Mouse (Mus musculus) forebrain, embryonic 15.5 days (tissue): ENCODE measurements around the gene Gpr4. TPM values are rescaled to one million over a fixed set of nuclear protein-coding genes. Genes with fewer than 3 reads are reported as not detected.

Experiments
- ATAC-seq: fragments of 200-750 bp; cut with Nextera tagmentation; replicated peaks from 2 replicates; pipeline ENCODE4 v1.8.0; 2017; ENCODE audit warnings: mild to moderate bottlenecking, moderate TSS enrichment, moderate library complexity
- H3K27ac ChIP-seq: fragments of 300-500 bp; sonication (generic); replicated peaks from 2 replicates; pipeline ENCODE4 v1.5.1; 2015; ENCODE audit warnings: mild to moderate bottlenecking, inconsistent platforms
- H3K27me3 ChIP-seq: fragments of 300-500 bp; sonication (generic); 2 replicates; pipeline ENCODE4 v1.6.1; 2015; ENCODE audit warnings: inconsistent platforms
- H3K36me3 ChIP-seq: fragments of 300-500 bp; sonication (generic); 2 replicates; pipeline ENCODE4 v1.6.1; 2015; ENCODE audit warnings: mild to moderate bottlenecking, inconsistent platforms
- H3K4me1 ChIP-seq: fragments of 300-500 bp; sonication (generic); 2 replicates; pipeline ENCODE4 v1.6.1; 2015; ENCODE audit warnings: inconsistent platforms
- H3K4me2 ChIP-seq: fragments of 300-500 bp; sonication (generic); replicated peaks from 2 replicates; pipeline ENCODE4 v1.6.1; 2015; ENCODE audit warnings: mild to moderate bottlenecking, inconsistent platforms
- H3K4me3 ChIP-seq: fragments of 300-500 bp; sonication (generic); 2 replicates; pipeline ENCODE4 v1.5.1; 2015; ENCODE audit warnings: mild to moderate bottlenecking, inconsistent platforms
- H3K9ac ChIP-seq: fragments of 300-500 bp; sonication (generic); replicated peaks from 2 replicates; pipeline ENCODE4 v1.6.1; 2015; ENCODE audit warnings: mild to moderate bottlenecking, inconsistent platforms
- H3K9me3 ChIP-seq: fragments of 300-500 bp; sonication (generic); 2 replicates; pipeline ENCODE4 v1.6.1; 2016; ENCODE audit warnings: inconsistent platforms
- WGBS: fragments of 180-500 bp; shearing (Covaris S2); methylation state at CpG from one replicate; pipeline ENCODE4 v1.1.7; 2015; ENCODE audit warnings: mixed read lengths; 5-methylcytosine and 5-hydroxymethylcytosine counted together
- microRNA counts: library from miRNA; unstranded; fragments of <30 nt; microRNA quantifications from one replicate; lab custom pipeline; 2016
- microRNA-seq: library from miRNA; unstranded; fragments of <30 nt; microRNA quantifications from one replicate; pipeline ENCODE4, GENCODE M21; 2016
- polyA plus RNA-seq: library from polyadenylated mRNA; unstranded; fragments of >200 nt; fragmentation: Nextera tagmentation; extraction: Ambion mirVana; gene quantifications from 2 replicates; pipeline ENCODE4 v1.2.1, GENCODE M21; 2015

The Gpr4 gene
- polyA plus RNA-seq, 1 experiment from 2014 or later = 2.4 TPM

GRCm38 (mm10) chr7:19269721-19270441 is 57.5 kb downstream of the Gpr4 start:
- peak overlapping the region; percentile 27 for H3K27ac ChIP-seq
- no peak for ATAC-seq
- peak overlapping the region; percentile 91 for H3K9ac ChIP-seq
- H3K4me3 ChIP-seq = peak overlapping the region; percentile 98
- 3% methylated on average over 19 of the region's 19 CpGs for WGBS
- no peaks in the 10 kb centered on the region for H3K36me3 ChIP-seq
- peaks cover 29% of the 10 kb centered on the region for H3K4me1 ChIP-seq
- no peaks in the 10 kb centered on the region for H3K9me3 ChIP-seq
- no peaks in the 10 kb centered on the region for H3K27me3 ChIP-seq
- H3K4me2 ChIP-seq = peak overlapping the region; percentile 92

- Histone ChIP-seq H3K4me1 (peaks cover 29% of the 10 kb centered on the region), H3K9ac (peak overlapping the region; percentile 91), H3K27me3 (no peaks in the 10 kb centered on the region), H3K9me3 (no peaks in the 10 kb centered on the region), H3K4me3 (peak overlapping the region; percentile 98), H3K36me3 (no peaks in the 10 kb centered on the region), H3K4me2 (peak overlapping the region; percentile 92), H3K27ac (peak overlapping the region; percentile 91)
- ATAC-seq = no peak
- WGBS = 0% methylated on average over 18 of the region's 21 CpGs
Measured at GRCm38 (mm10) chr7:19270509-19271237, 58.3 kb downstream of the Gpr4 start.

- H3K4me2 ChIP-seq = peak within 1 kb of the TSS; percentile 92
- peak within 1 kb of the TSS; percentile 98 for H3K4me3 ChIP-seq
- H3K27ac ChIP-seq = peak within 1 kb of the TSS; percentile 91
- no peaks in the 10 kb centered on the region for H3K27me3 ChIP-seq
- H3K36me3 ChIP-seq = no peaks in the 10 kb centered on the region
- H3K9ac ChIP-seq = peak within 1 kb of the TSS; percentile 91
- H3K4me1 ChIP-seq = peaks cover 29% of the 10 kb centered on the region
- peak; percentile 88 for ATAC-seq
- WGBS = under 1% methylated on average over 61 of the region's 62 CpGs
- H3K9me3 ChIP-seq = no peaks in the 10 kb centered on the region
Measured at GRCm38 (mm10) chr7:19271238-19272172, 59.2 kb downstream of the Gpr4 start, which contains the start of gene Vasp. Vasp (minus strand) TSS chr7:19271817.

GRCm38 (mm10) chr7:19272173-19272764 is 59.9 kb downstream of the Gpr4 start:
- WGBS = 0% methylated on average over 36 of the region's 36 CpGs
- H3K27me3 ChIP-seq = no peaks in the 10 kb centered on the region
- peak overlapping the region; percentile 92 for H3K4me2 ChIP-seq
- no peaks in the 10 kb centered on the region for H3K36me3 ChIP-seq
- no peaks in the 10 kb centered on the region for H3K9me3 ChIP-seq
- H3K4me3 ChIP-seq = peak overlapping the region; percentile 98
- peak overlapping the region; percentile 91 for H3K9ac ChIP-seq
- ATAC-seq = peak; percentile 71
- H3K4me1 ChIP-seq = peaks cover 29% of the 10 kb centered on the region
- H3K27ac ChIP-seq = peak overlapping the region; percentile 91

MicroRNA genes within 50 kb of the gene (microRNA counts, 519-probe panel; counts per million panel counts)
- microRNA mmu-miR-330 (lab: Ali Mortazavi, UCI) = 2,072 counts per million, percentile 29 among the panel's probes with 10 or more counts

Small RNA genes lying within 50 kb of the gene (microRNA-seq; reads per million reads assigned to microRNA genes)
- 463 reads per million, percentile 72 among the genes with 10 or more reads in this experiment for gene Mir330

Other genes starting within 250 kb of the Gpr4 start
- gene Nanos2, start 225.1 kb upstream of the Gpr4 start, polyA plus RNA-seq = 0.60 and 1.2 TPM in 2 replicates
- 4.4 and 5.5 TPM in 2 replicates for gene Mypop, start 221.3 kb upstream of the Gpr4 start, polyA plus RNA-seq
- 35.4 and 36.7 TPM in 2 replicates for gene Irf2bp1, start 208.5 kb upstream of the Gpr4 start, polyA plus RNA-seq
- 0.18 TPM in 1 of 2 replicates, not detected in the other for gene Foxa3, start 189.0 kb upstream of the Gpr4 start, polyA plus RNA-seq
- 34.8 and 35.4 TPM in 2 replicates for gene Sympk, start 188.2 kb upstream of the Gpr4 start, polyA plus RNA-seq
- not detected in 2 replicates for gene Rsph6a, start 157.8 kb upstream of the Gpr4 start, polyA plus RNA-seq
- 32.0 and 35.1 TPM in 2 replicates for gene Dmwd, start 136.3 kb upstream of the Gpr4 start, polyA plus RNA-seq
- gene Dmpk, start 128.7 kb upstream of the Gpr4 start, polyA plus RNA-seq = 8.8 and 11.2 TPM in 2 replicates
- gene Six5, start 117.9 kb upstream of the Gpr4 start, polyA plus RNA-seq = 2.3 and 2.4 TPM in 2 replicates
- gene Gm4969, start 94.2 kb upstream of the Gpr4 start, polyA plus RNA-seq = 3.6 and 3.8 TPM in 2 replicates
- 23.4 and 25.4 TPM in 2 replicates for gene Fbxo46, start 92.7 kb upstream of the Gpr4 start, polyA plus RNA-seq
- 18.7 and 19.4 TPM in 2 replicates for gene Qpctl, start 63.2 kb upstream of the Gpr4 start, polyA plus RNA-seq
- gene Snrpd2, start 62.8 kb upstream of the Gpr4 start, polyA plus RNA-seq = 135 and 143 TPM in 2 replicates
- gene Gipr, start 46.4 kb upstream of the Gpr4 start, polyA plus RNA-seq = 18.1 and 20.0 TPM in 2 replicates
- 8.2 and 12.5 TPM in 2 replicates for gene Eml2, start 36.1 kb upstream of the Gpr4 start, polyA plus RNA-seq
- 40.6 and 44.5 TPM in 2 replicates for gene Opa3, start 15.8 kb downstream of the Gpr4 start, polyA plus RNA-seq
- 37.6 and 39.5 TPM in 2 replicates for gene Vasp, start 59.3 kb downstream of the Gpr4 start, polyA plus RNA-seq
- gene Ppm1n, start 67.5 kb downstream of the Gpr4 start, polyA plus RNA-seq = 0.19 and 0.31 TPM in 2 replicates
- gene Rtn2, start 70.1 kb downstream of the Gpr4 start, polyA plus RNA-seq = 123 and 127 TPM in 2 replicates
- gene Fosb, start 97.5 kb downstream of the Gpr4 start, polyA plus RNA-seq = 0.11 TPM in 2 replicates
- gene Ercc1, start 132.2 kb downstream of the Gpr4 start, polyA plus RNA-seq = 94.6 and 95.4 TPM in 2 replicates
- 23.9 and 24.0 TPM in 2 replicates for gene Cd3eap, start 146.9 kb downstream of the Gpr4 start, polyA plus RNA-seq
- gene Ppp1r13l, start 147.2 kb downstream of the Gpr4 start, polyA plus RNA-seq = 2.6 and 2.7 TPM in 2 replicates
- 22.8 and 24.2 TPM in 2 replicates for gene Ercc2, start 169.5 kb downstream of the Gpr4 start, polyA plus RNA-seq
- gene Klc3, start 191.6 kb downstream of the Gpr4 start, polyA plus RNA-seq = 2.2 and 2.3 TPM in 2 replicates
- gene Ckm, start 192.2 kb downstream of the Gpr4 start, polyA plus RNA-seq = 0.19 and 0.31 TPM in 2 replicates
- gene Mark4, start 246.3 kb downstream of the Gpr4 start, polyA plus RNA-seq = 18.3 and 18.8 TPM in 2 replicates